Mouse (Mus musculus) small intestine, adult 2 months (tissue): ENCODE results near the gene Crybb1. TPM values are rescaled to one million over a fixed set of nuclear protein-coding genes. Genes with fewer than 3 reads are reported as not detected.

Source experiments
- H3K27ac ChIP-seq: fragments of 200-500 bp; 2 replicates; pipeline ENCODE4 v1.5.1; 2012; ENCODE audit warnings: low read depth, low read length, control low read depth, inconsistent platforms; ENCODE audit not compliant: insufficient read depth
- H3K27me3 ChIP-seq: fragments of 200-500 bp; 2 replicates; pipeline ENCODE4 v1.6.1; 2012; ENCODE audit warnings: mild to moderate bottlenecking, moderate library complexity, low read length, inconsistent platforms; ENCODE audit not compliant: control insufficient read depth, insufficient read depth
- H3K36me3 ChIP-seq: fragments of 200-500 bp; 2 replicates; pipeline ENCODE4 v1.6.1; 2012; ENCODE audit warnings: mild to moderate bottlenecking, low read length, control low read depth, inconsistent platforms; ENCODE audit not compliant: control insufficient read depth, insufficient read depth
- H3K4me1 ChIP-seq: fragments of 200-500 bp; 2 replicates; pipeline ENCODE4 v1.6.1; 2012; ENCODE audit warnings: low read length, inconsistent platforms, mixed read lengths; ENCODE audit not compliant: control insufficient read depth, insufficient read depth, insufficient read length
- H3K4me3 ChIP-seq: fragments of 200-500 bp; 2 replicates; pipeline ENCODE4 v1.5.1; 2012; ENCODE audit warnings: low read depth, mild to moderate bottlenecking, control low read depth, inconsistent platforms, low read length, moderate library complexity
- CTCF ChIP-seq: fragments of 200-500 bp; IDR thresholded peaks from 2 replicates; pipeline ENCODE4 v1.5.1; 2012; ENCODE audit warnings: low read depth, mild to moderate bottlenecking, control low read depth, inconsistent platforms, low read length, moderate library complexity, mixed read lengths; ENCODE audit not compliant: insufficient replicate concordance, insufficient read length; ENCODE audit errors: extremely low read depth
- POLR2A ChIP-seq: fragments of 200-500 bp; IDR thresholded peaks from 2 replicates; pipeline ENCODE4 v1.6.1; 2012; ENCODE audit warnings: low read depth, mild to moderate bottlenecking, control low read depth, inconsistent platforms, low read length, moderate library complexity
- WGBS: fragments of 180-500 bp; shearing (Covaris S2); methylation state at CpG from one replicate; pipeline ENCODE4 v1.1.7; 2018; 5-methylcytosine and 5-hydroxymethylcytosine counted together
- polyA plus RNA-seq: library from polyadenylated mRNA; depleted of rRNA; stranded (reverse); fragments of >200 nt; gene quantifications from 2 replicates; pipeline ENCODE4 v1.2.3, GENCODE M21; 2012

Crybb1 gene
- polyA plus RNA-seq, 1 experiment = 0.33 TPM

GRCm38 (mm10) chr5:112287652-112288051 lies 32.0 kb downstream of the Crybb1 start:
- peak overlapping the region; percentile 67 for H3K27ac ChIP-seq
- no peaks in the 10 kb centered on the region for H3K36me3 ChIP-seq
- H3K4me1 ChIP-seq = peaks cover 20% of the 10 kb centered on the region
- H3K27me3 ChIP-seq = no peaks in the 10 kb centered on the region
- TF ChIP-seq POLR2A = no peak
- no peak for TF ChIP-seq CTCF
- WGBS = 80% methylated on average over 2 of the region's 2 CpGs
- no peak overlapping the region for H3K4me3 ChIP-seq

- Histone ChIP-seq H3K27ac (no peak overlapping the region), H3K36me3 (no peaks in the 10 kb centered on the region), H3K4me3 (no peak overlapping the region), H3K4me1 (peaks cover 20% of the 10 kb centered on the region), H3K27me3 (no peaks in the 10 kb centered on the region)
- WGBS = 76% methylated on average over 9 of the region's 9 CpGs
- no peak for TF ChIP-seq POLR2A
- no peak for TF ChIP-seq CTCF
Measured at GRCm38 (mm10) chr5:112288193-112289141, 32.9 kb downstream of the Crybb1 start.

GRCm38 (mm10) chr5:112289236-112289635 lies 33.6 kb downstream of the Crybb1 start:
- peak overlapping the region; percentile 12; the same call in 1 of the 2 replicates for H3K4me3 ChIP-seq
- H3K27ac ChIP-seq = no peak overlapping the region
- peaks cover 23% of the 10 kb centered on the region for H3K4me1 ChIP-seq
- H3K36me3 ChIP-seq = no peaks in the 10 kb centered on the region
- WGBS = 46% methylated on average over 8 of the region's 8 CpGs
- no peaks in the 10 kb centered on the region for H3K27me3 ChIP-seq
- TF ChIP-seq POLR2A (no peak), CTCF (no peak)

GRCm38 (mm10) chr5:112289819-112290535 lies 34.4 kb downstream of the Crybb1 start:
- Histone ChIP-seq H3K4me3 (0 out of 2 replicates have a peak overlapping the region, but pooled peaks have one; percentile 6), H3K27me3 (no peaks in the 10 kb centered on the region), H3K27ac (no peak overlapping the region), H3K4me1 (peaks cover 27% of the 10 kb centered on the region), H3K36me3 (no peaks in the 10 kb centered on the region)
- 76% methylated on average over 16 of the region's 16 CpGs for WGBS
- TF ChIP-seq POLR2A = no peak
- TF ChIP-seq CTCF = no peak

- Histone ChIP-seq H3K4me1 (peaks cover 26% of the 10 kb centered on the region), H3K27me3 (no peaks in the 10 kb centered on the region), H3K4me3 (no peak overlapping the region), H3K36me3 (no peaks in the 10 kb centered on the region), H3K27ac (no peak overlapping the region)
- TF ChIP-seq POLR2A (no peak), CTCF (no peak)
- WGBS = 84% methylated on average over 8 of the region's 8 CpGs
Measured at GRCm38 (mm10) chr5:112290536-112290880, 34.9 kb downstream of the Crybb1 start.

GRCm38 (mm10) chr5:112291866-112292265 lies 36.3 kb downstream of the Crybb1 start:
- peaks cover 25% of the 10 kb centered on the region for H3K4me1 ChIP-seq
- H3K4me3 ChIP-seq = no peak overlapping the region
- TF ChIP-seq CTCF (no peak), POLR2A (no peak)
- H3K36me3 ChIP-seq = no peaks in the 10 kb centered on the region
- WGBS = 86% methylated on average over 5 of the region's 5 CpGs
- H3K27ac ChIP-seq = no peak overlapping the region
- no peaks in the 10 kb centered on the region for H3K27me3 ChIP-seq

GRCm38 (mm10) chr5:112292343-112292980 lies 36.8 kb downstream of the Crybb1 start:
- TF ChIP-seq POLR2A (no peak), CTCF (no peak)

More at GRCm38 (mm10) chr5:112292343-112292980, 36.8 kb downstream of the Crybb1 start:
- Histone ChIP-seq H3K27me3 (no peaks in the 10 kb centered on the region), H3K27ac (no peak overlapping the region), H3K36me3 (no peaks in the 10 kb centered on the region), H3K4me3 (no peak overlapping the region), H3K4me1 (peaks cover 23% of the 10 kb centered on the region)
- whole genome bisulfite sequencing = 78% methylated on average over 17 of the region's 17 CpGs
